Mouse (Mus musculus) liver, postnatal 0 days (tissue): ENCODE data around the gene Fbxo36. TPM values are rescaled to one million over a fixed set of nuclear protein-coding genes. Genes with fewer than 3 reads are reported as not detected.

Source experiments
- ATAC-seq: fragments of 200-750 bp; cut with Nextera tagmentation; 2 replicates; pipeline ENCODE4 v1.8.0; 2017; ENCODE audit warnings: mild to moderate bottlenecking, moderate library complexity
- DNase-seq: peaks from one replicate; pipeline ENCODE4 v3.0.0-alpha.2; 2016
- H3K27ac ChIP-seq: fragments of 300-500 bp; sonication (generic); 2 replicates; pipeline ENCODE4 v1.5.1; 2014; ENCODE audit warnings: antibody characterized with exemption, moderate library complexity, mild to moderate bottlenecking, low read depth
- H3K27me3 ChIP-seq: fragments of 300-500 bp; sonication (generic); 2 replicates; pipeline ENCODE4 v1.6.1; 2014; ENCODE audit warnings: low read length, control low read depth, mixed read lengths; ENCODE audit not compliant: insufficient read depth
- H3K36me3 ChIP-seq: fragments of 300-500 bp; sonication (generic); replicated peaks from 2 replicates; pipeline ENCODE4 v1.6.1; 2014; ENCODE audit warnings: mild to moderate bottlenecking, control low read depth, low read length, moderate library complexity, mixed read lengths; ENCODE audit not compliant: insufficient read depth
- H3K4me1 ChIP-seq: fragments of 300-500 bp; sonication (generic); 2 replicates; pipeline ENCODE4 v1.6.1; 2014; ENCODE audit warnings: antibody characterized with exemption, mild to moderate bottlenecking, control low read depth; ENCODE audit not compliant: insufficient read depth
- H3K4me2 ChIP-seq: fragments of 300-500 bp; sonication (generic); 2 replicates; pipeline ENCODE4 v1.6.1; 2014; ENCODE audit warnings: low read depth, mild to moderate bottlenecking, low read length, moderate library complexity, mixed read lengths
- H3K4me3 ChIP-seq: fragments of 300-500 bp; sonication (generic); 2 replicates; pipeline ENCODE4 v1.5.1; 2014; ENCODE audit warnings: low read depth, low read length
- H3K9ac ChIP-seq: fragments of 300-500 bp; sonication (generic); replicated peaks from 2 replicates; pipeline ENCODE4 v1.6.1; 2014; ENCODE audit warnings: mild to moderate bottlenecking, moderate library complexity
- H3K9me3 ChIP-seq: fragments of 300-500 bp; sonication (generic); 2 replicates; pipeline ENCODE4 v1.6.1; 2016; ENCODE audit warnings: mild to moderate bottlenecking, control low read depth, low read length, mixed read lengths
- CTCF ChIP-seq: sonication (generic); IDR thresholded peaks from 2 replicates; pipeline ENCODE4 v1.5.1; 2016; ENCODE audit warnings: antibody characterized with exemption, low read depth
- EP300 ChIP-seq: IDR thresholded peaks from 2 replicates; pipeline ENCODE4 v1.6.1; 2016; ENCODE audit warnings: antibody characterized with exemption, low read depth, mild to moderate bottlenecking
- WGBS: fragments of 180-500 bp; shearing (Covaris S2); extraction: QIAGEN DNeasy Blood & Tissue Kit; methylation state at CpG from one replicate; pipeline ENCODE4 v1.1.7; 2014; ENCODE audit not compliant: insufficient replicate concordance; 5-methylcytosine and 5-hydroxymethylcytosine counted together
- polyA plus RNA-seq: library from polyadenylated mRNA; unstranded; fragments of >200 nt; fragmentation: Nextera tagmentation; extraction: Ambion mirVana; gene quantifications from 2 replicates; pipeline ENCODE4 v1.2.1, GENCODE M21; 2015

The Fbxo36 gene
- polyA plus RNA-seq, 1 experiment from 2014 or later = 16.4 TPM

GRCm38 (mm10) chr1:84825091-84825490 lies 14.6 kb upstream of the Fbxo36 start:
- H3K4me1 ChIP-seq = peaks cover 2% of the 10 kb centered on the region; the same call in 1 of the 2 replicates
- H3K9ac ChIP-seq = no peak overlapping the region
- no peak overlapping the region for H3K4me3 ChIP-seq
- H3K36me3 ChIP-seq = peaks cover 9% of the 10 kb centered on the region
- H3K27ac ChIP-seq = no peak overlapping the region
- DNase-seq (no peak), ATAC-seq (no peak)
- H3K4me2 ChIP-seq = no peak overlapping the region
- no peaks in the 10 kb centered on the region for H3K27me3 ChIP-seq
- 43% methylated on average over 2 of the region's 2 CpGs for WGBS
- H3K9me3 ChIP-seq = no peaks in the 10 kb centered on the region
- TF ChIP-seq CTCF = no peak

GRCm38 (mm10) chr1:84837523-84838145 lies 2.0 kb upstream of the Fbxo36 start:
- H3K9me3 ChIP-seq = no peaks in the 10 kb centered on the region
- 4% methylated on average over 20 of the region's 20 CpGs for WGBS
- H3K4me2 ChIP-seq = peak overlapping the region; percentile 95
- peak overlapping the region; percentile 99 for H3K9ac ChIP-seq
- H3K27me3 ChIP-seq = no peaks in the 10 kb centered on the region
- peaks cover 6% of the 10 kb centered on the region for H3K4me1 ChIP-seq
- TF ChIP-seq CTCF = no peak
- TF ChIP-seq EP300 = no peak
- peak overlapping the region; percentile 92 for H3K4me3 ChIP-seq
- peaks cover 3% of the 10 kb centered on the region for H3K36me3 ChIP-seq
- ATAC-seq = no peak
- H3K27ac ChIP-seq = peak overlapping the region; percentile 99
- peak; percentile 18 for DNase-seq

GRCm38 (mm10) chr1:84838156-84838555 lies 1.5 kb upstream of the Fbxo36 start:
- H3K4me1 ChIP-seq = peaks cover 6% of the 10 kb centered on the region
- peak overlapping the region; percentile 99 for H3K9ac ChIP-seq
- TF ChIP-seq CTCF (no peak), EP300 (no peak)
- no peaks in the 10 kb centered on the region; the same call in 1 of the 2 replicates for H3K36me3 ChIP-seq
- no peaks in the 10 kb centered on the region for H3K27me3 ChIP-seq
- H3K27ac ChIP-seq = peak overlapping the region; percentile 99
- 0% methylated on average over 22 of the region's 22 CpGs for WGBS
- H3K4me2 ChIP-seq = peak overlapping the region; percentile 95
- H3K9me3 ChIP-seq = no peaks in the 10 kb centered on the region
- ATAC-seq (no peak), DNase-seq (no peak)
- H3K4me3 ChIP-seq = peak overlapping the region; percentile 92

- Histone ChIP-seq H3K4me2 (peak overlapping the region; percentile 95), H3K9me3 (no peaks in the 10 kb centered on the region), H3K27ac (peak overlapping the region; percentile 99), H3K27me3 (no peaks in the 10 kb centered on the region), H3K36me3 (no peaks in the 10 kb centered on the region; the same call in 1 of the 2 replicates), H3K4me3 (peak overlapping the region; percentile 92), H3K9ac (peak overlapping the region; percentile 99), H3K4me1 (peaks cover 6% of the 10 kb centered on the region)
- WGBS = 0% methylated on average over 35 of the region's 44 CpGs
- ATAC-seq = peak; percentile 36
- DNase-seq = peak; percentile 77
- TF ChIP-seq CTCF (no peak), EP300 (no peak)
Measured at GRCm38 (mm10) chr1:84838621-84839151, 955 bp upstream of the Fbxo36 start.

- H3K9me3 ChIP-seq = no peaks in the 10 kb centered on the region
- no peaks in the 10 kb centered on the region for H3K36me3 ChIP-seq
- WGBS = under 1% methylated on average over 39 of the region's 39 CpGs
- H3K27ac ChIP-seq = peak within 1 kb of the TSS; percentile 99
- TF ChIP-seq EP300 (no peak), CTCF (peak; percentile 27; the same call in 1 of the 2 replicates)
- peak within 1 kb of the TSS; percentile 99 for H3K9ac ChIP-seq
- H3K4me3 ChIP-seq = peak within 1 kb of the TSS; percentile 92
- no peaks in the 10 kb centered on the region for H3K27me3 ChIP-seq
- H3K4me1 ChIP-seq = peaks cover 6% of the 10 kb centered on the region
- ATAC-seq (peak; percentile 27), DNase-seq (no peak)
- H3K4me2 ChIP-seq = peak within 1 kb of the TSS; percentile 95
Measured at GRCm38 (mm10) chr1:84840018-84840664, 500 bp downstream of the Fbxo36 start, which contains the start of gene Trip12. Gene Trip12 (minus strand): TSS chr1:84840516.

GRCm38 (mm10) chr1:84841061-84841460 lies 1.4 kb downstream of the Fbxo36 start:
- WGBS = 65% methylated on average over 3 of the region's 3 CpGs
- peaks cover 6% of the 10 kb centered on the region for H3K4me1 ChIP-seq
- H3K27ac ChIP-seq = peak overlapping the region; percentile 99; the same call in 1 of the 2 replicates
- no peak for TF ChIP-seq CTCF
- TF ChIP-seq EP300 = no peak
- peak overlapping the region; percentile 92; the same call in 1 of the 2 replicates for H3K4me3 ChIP-seq
- DNase-seq (no peak), ATAC-seq (no peak)
- no peaks in the 10 kb centered on the region for H3K9me3 ChIP-seq
- no peaks in the 10 kb centered on the region for H3K36me3 ChIP-seq
- no peaks in the 10 kb centered on the region for H3K27me3 ChIP-seq
- H3K9ac ChIP-seq = no peak overlapping the region
- H3K4me2 ChIP-seq = peak overlapping the region; percentile 95; the same call in 1 of the 2 replicates
